Mouse (Mus musculus): ENCODE results near the gene Grm1. TPM values are rescaled to one million over a fixed set of nuclear protein-coding genes. Genes with fewer than 3 reads are reported as not detected.

Grm1 gene
- polyA plus RNA-seq, 1 experiment from 2014 or later = not detected

GRCm38 (mm10) chr10:10659161-10659560 is 423.0 kb downstream of the Grm1 start:
- WGBS = 82% methylated on average over 3 of the region's 3 CpGs
- H3K27me3 ChIP-seq (replicated peaks; ENCODE audit: control insufficient read depth, insufficient read depth, low read length) = no peaks in the 10 kb centered on the region
- no peak for ATAC-seq

GRCm38 (mm10) chr10:10656621-10657020 is 425.5 kb downstream of the Grm1 start:
- Histone ChIP-seq H3K4me2 (replicated peaks; ENCODE audit: low read depth) (no peak overlapping the region), H3K4me3 (ENCODE audit: low read depth, low read length) (no peak overlapping the region), H3K27me3 (replicated peaks; ENCODE audit: control insufficient read depth, insufficient read depth, low read length) (no peaks in the 10 kb centered on the region), H3K27ac (ENCODE audit: low read depth, low read length) (no peak overlapping the region), H3K9me3 (ENCODE audit: control insufficient read depth) (no peaks in the 10 kb centered on the region), H3K9ac (ENCODE audit: low read depth, low read length) (no peak overlapping the region), H3K36me3 (ENCODE audit: control insufficient read depth, insufficient read depth) (no peaks in the 10 kb centered on the region), H3K4me1 (replicated peaks; ENCODE audit: control insufficient read depth, insufficient read depth, low read length) (no peaks in the 10 kb centered on the region)
- WGBS = 89% methylated on average over 4 of the region's 4 CpGs
- no peak for TF ChIP-seq CTCF (IDR thresholded peaks at IDR 0.05; ENCODE audit: low read depth)
- no peak for ATAC-seq

More at GRCm38 (mm10) chr10:10659161-10659560, 423.0 kb downstream of the Grm1 start:
- H3K27ac ChIP-seq (ENCODE audit: low read depth, low read length) = no peak overlapping the region
- no peak for TF ChIP-seq CTCF (IDR thresholded peaks at IDR 0.05; ENCODE audit: low read depth)
- H3K4me3 ChIP-seq (ENCODE audit: low read depth, low read length) = no peak overlapping the region
- H3K4me1 ChIP-seq (replicated peaks; ENCODE audit: control insufficient read depth, insufficient read depth, low read length) = no peaks in the 10 kb centered on the region
- H3K9ac ChIP-seq (ENCODE audit: low read depth, low read length) = no peak overlapping the region
- H3K36me3 ChIP-seq (ENCODE audit: control insufficient read depth, insufficient read depth) = no peaks in the 10 kb centered on the region
- H3K9me3 ChIP-seq (ENCODE audit: control insufficient read depth) = no peaks in the 10 kb centered on the region
- H3K4me2 ChIP-seq (replicated peaks; ENCODE audit: low read depth) = no peak overlapping the region

- no peaks in the 10 kb centered on the region for H3K36me3 ChIP-seq (ENCODE audit: control insufficient read depth, insufficient read depth)
- H3K4me1 ChIP-seq (replicated peaks; ENCODE audit: control insufficient read depth, insufficient read depth, low read length) = no peaks in the 10 kb centered on the region
- H3K4me3 ChIP-seq (ENCODE audit: low read depth, low read length) = no peak overlapping the region
- no peak overlapping the region for H3K9ac ChIP-seq (ENCODE audit: low read depth, low read length)
- no peak for ATAC-seq
- no peak for TF ChIP-seq CTCF (IDR thresholded peaks at IDR 0.05; ENCODE audit: low read depth)
- H3K27ac ChIP-seq (ENCODE audit: low read depth, low read length) = no peak overlapping the region
- no peak overlapping the region for H3K4me2 ChIP-seq (replicated peaks; ENCODE audit: low read depth)
- H3K9me3 ChIP-seq (ENCODE audit: control insufficient read depth) = no peaks in the 10 kb centered on the region
- no peaks in the 10 kb centered on the region for H3K27me3 ChIP-seq (replicated peaks; ENCODE audit: control insufficient read depth, insufficient read depth, low read length)
Observed at GRCm38 (mm10) chr10:10655991-10656390, 426.2 kb downstream of the Grm1 start.

Other genes with a start within 250 kb of the Grm1 start
- gene Shprh, start 67.1 kb upstream of the Grm1 start, polyA plus RNA-seq (2015; fragmentation: Nextera tagmentation; extraction: Ambion mirVana) = 4.4 and 4.9 TPM in 2 replicates
- 8.7 and 8.9 TPM in 2 replicates for gene Fbxo30, start 199.0 kb upstream of the Grm1 start, polyA plus RNA-seq (2015; fragmentation: Nextera tagmentation; extraction: Ambion mirVana)

All from intestine, postnatal 0 days (tissue).